Mouse (Mus musculus) cerebellum, adult 9-11 months (tissue): ENCODE measurements around the gene Eprs.
A peak's percentile ranks its signal among the peaks of the same experiment; 100 is the strongest.

Experiments used
- DNase-seq: peaks from one replicate; pipeline ENCODE4 v3.0.0; 2022

Eprs gene

GRCm38 (mm10) chr1:185452461-185452860, 89.6 kb downstream of the Eprs start:
- DNase-seq = no peak

GRCm38 (mm10) chr1:185454144-185454543, 91.3 kb downstream of the Eprs start:
- no peak for DNase-seq

- peak; percentile 71 for DNase-seq
Measured at GRCm38 (mm10) chr1:185454575-185454954, 91.7 kb downstream of the Eprs start, which contains the start of gene Slc30a10. TSS of gene Slc30a10 (plus strand) at chr1:185454848.

- DNase-seq = peak; percentile 35
Measured at GRCm38 (mm10) chr1:185454955-185455701, 92.3 kb downstream of the Eprs start.

- no peak for DNase-seq
Measured at GRCm38 (mm10) chr1:185456327-185456726, 93.5 kb downstream of the Eprs start.

GRCm38 (mm10) chr1:185460096-185460495, 97.3 kb downstream of the Eprs start:
- DNase-seq = no peak

- no peak for DNase-seq
Measured at GRCm38 (mm10) chr1:185462889-185463288, 100.0 kb downstream of the Eprs start.

GRCm38 (mm10) chr1:185469551-185470021, 106.7 kb downstream of the Eprs start:
- DNase-seq = no peak

- DNase-seq = no peak
Measured at GRCm38 (mm10) chr1:185472025-185472720, 109.3 kb downstream of the Eprs start.

GRCm38 (mm10) chr1:185472730-185473129, 109.9 kb downstream of the Eprs start:
- DNase-seq = no peak

GRCm38 (mm10) chr1:185473437-185473836, 110.6 kb downstream of the Eprs start:
- DNase-seq = no peak
